Mouse (Mus musculus) layer of hippocampus, postnatal 36 days (tissue): Measurements from ENCODE around the gene E130308A19Rik. TPM values are rescaled to one million over a fixed set of nuclear protein-coding genes. Genes with fewer than 3 reads are reported as not detected.

Experiments
- DNase-seq, 2 experiments: peaks; one replicate each; pipeline ENCODE4 v3.0.0; 2022
- total RNA-seq, 2 experiments: library from RNA; stranded (reverse); gene quantifications; 2 replicates each; pipeline ENCODE4 v1.2.3; 2021

The E130308A19Rik gene
- 10 to 100 TPM; 12.6 to 15.9 TPM for total RNA-seq

GRCm38 (mm10) chr4:59625998-59626910 lies at the start of gene E130308A19Rik:
TSS of gene E130308A19Rik (plus strand) at chr4:59626211.
- DNase-seq = peak; percentile 58 to 59

DNA sequence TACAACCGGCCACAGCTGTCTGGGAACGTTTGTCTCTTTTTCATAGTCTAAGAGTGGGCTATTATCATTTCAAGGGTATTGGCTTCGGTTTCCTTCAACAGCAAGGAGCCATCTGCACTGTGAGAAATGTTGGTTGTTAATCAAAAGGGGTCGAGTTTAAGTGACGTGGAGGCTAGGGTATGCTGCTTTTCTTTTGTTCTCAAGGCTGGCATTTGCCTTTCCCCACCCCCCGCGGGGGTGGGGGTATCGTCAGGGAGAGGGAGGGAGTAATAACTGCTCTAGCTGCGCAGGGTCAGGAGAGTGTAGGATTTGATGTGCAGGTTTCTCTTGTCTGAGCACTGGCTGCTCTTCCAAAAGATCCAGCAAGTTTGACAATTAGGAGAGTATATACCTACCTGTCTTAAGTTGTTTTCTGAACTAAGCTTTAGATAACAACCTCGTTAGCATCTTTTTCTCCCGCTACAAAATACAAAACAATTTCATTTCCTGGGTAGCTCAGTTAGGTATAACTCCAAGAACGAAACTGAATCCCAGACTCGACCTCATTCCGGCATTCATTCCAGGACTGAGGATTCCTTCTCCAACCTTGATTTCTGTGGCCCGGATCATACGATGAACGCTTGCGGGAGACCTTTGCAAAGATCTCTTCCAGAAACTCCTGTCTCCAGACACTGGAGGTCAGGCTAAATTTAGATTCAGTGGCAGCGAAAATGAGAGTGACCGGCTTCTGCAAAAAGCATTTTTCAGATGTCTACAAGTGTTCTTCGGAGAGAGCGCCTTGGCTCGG lies 45.3 kb upstream of the E130308A19Rik start:
- peak; percentile 20 to 23 for DNase-seq

DNA sequence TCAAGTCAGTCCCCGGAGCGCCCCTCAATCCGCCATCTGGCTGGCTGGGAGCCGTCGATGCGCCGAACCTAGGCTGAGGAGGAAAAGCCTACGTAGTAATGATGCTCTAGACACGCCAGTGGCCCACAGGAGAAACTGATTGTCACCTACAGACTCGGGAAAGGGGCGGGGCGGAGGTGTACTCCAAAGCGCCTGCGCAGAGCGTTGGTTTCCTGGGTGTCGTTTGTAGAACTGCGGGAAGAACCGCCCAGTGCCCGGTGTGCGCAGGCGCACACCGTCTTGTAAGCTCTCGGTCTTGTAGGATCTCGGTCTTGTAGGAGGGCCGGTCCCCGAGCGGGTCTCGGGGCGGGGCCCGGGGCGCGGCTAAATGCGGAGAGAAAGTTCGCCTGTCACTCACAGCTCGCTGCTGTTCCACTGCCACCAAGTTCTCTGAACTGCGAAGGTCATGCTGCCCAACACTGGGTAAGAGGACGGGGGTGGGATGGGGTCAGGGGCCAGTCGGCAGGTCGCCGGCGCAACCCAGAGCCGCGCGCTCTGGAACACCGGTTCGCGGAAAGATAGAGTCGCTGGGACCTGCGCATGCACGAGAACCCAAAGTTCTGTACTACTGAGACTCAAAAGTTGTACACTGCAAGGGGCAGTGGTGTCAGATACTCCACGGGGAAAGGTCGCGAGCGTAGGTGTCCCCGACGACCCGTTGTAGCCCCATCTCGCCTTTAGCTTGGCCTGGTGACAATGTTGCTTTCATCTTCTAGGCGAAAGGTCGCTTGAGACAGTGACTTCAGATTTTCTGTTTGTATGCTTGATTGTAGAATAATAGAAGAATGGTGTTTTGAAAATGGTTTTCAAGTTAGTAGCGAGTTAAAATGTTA lies 44.5 kb upstream of the E130308A19Rik start, which contains the start of gene Hsdl2:
TSS of gene Hsdl2 (plus strand) at position 250 of the 872 bp plus-strand sequence.
- peak; percentile 97 to 98 for DNase-seq

GRCm38 (mm10) chr4:59582186-59582585 lies 43.8 kb upstream of the E130308A19Rik start:
- DNase-seq = no peak

GRCm38 (mm10) chr4:59585097-59585496 lies 40.9 kb upstream of the E130308A19Rik start:
- DNase-seq = no peak

DNA sequence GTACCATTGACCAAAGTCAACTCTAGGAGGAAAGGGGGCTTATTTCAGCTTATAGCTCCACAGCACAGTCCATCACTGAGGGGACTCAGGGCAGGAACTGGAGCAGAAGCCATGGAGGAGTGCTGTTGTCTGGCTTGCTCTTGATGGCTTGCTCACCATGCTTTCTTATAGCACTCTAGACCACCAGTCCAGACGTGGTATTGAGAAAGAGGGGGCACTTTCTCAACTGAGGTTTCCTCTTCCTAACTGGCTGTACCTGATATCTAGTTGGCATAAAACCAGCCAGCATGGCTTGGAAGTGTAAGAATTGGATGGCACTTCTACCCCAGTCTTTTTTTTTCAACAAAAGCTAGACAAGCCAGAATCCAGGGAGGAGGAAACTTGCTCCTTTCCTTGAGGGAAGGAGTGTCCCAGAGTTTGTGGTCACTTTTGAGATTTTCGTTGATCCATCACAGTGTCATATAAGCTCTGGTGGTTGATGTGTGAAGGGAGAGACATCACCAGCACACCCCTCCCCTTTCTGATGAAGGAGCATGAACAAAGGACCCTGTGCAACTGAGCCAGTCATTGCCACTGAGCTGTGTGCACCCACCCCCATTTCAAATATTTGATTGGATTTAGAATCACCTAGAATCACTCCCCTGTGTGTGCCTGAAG lies 38.7 kb upstream of the E130308A19Rik start:
- DNase-seq = no peak

DNA sequence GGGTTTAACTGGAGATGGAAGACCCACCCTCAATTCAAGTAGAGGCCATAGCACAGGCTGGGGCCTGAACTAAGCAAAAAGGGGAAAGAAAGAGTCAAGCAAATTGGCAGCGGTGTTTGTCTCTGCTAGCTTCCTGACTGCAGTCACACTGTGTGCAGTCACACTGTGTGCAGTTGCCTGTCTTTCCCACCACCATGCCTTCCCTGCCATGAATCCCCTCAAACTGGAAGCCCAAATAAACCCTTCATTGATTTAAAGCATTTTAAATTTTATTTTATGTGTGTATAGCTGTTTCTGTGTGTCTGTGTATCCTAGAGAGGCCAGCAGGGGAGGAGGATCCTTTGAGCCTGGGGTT lies 38.2 kb upstream of the E130308A19Rik start:
- no peak for DNase-seq

GRCm38 (mm10) chr4:59594614-59595013 lies 31.4 kb upstream of the E130308A19Rik start:
- DNase-seq = no peak

DNA sequence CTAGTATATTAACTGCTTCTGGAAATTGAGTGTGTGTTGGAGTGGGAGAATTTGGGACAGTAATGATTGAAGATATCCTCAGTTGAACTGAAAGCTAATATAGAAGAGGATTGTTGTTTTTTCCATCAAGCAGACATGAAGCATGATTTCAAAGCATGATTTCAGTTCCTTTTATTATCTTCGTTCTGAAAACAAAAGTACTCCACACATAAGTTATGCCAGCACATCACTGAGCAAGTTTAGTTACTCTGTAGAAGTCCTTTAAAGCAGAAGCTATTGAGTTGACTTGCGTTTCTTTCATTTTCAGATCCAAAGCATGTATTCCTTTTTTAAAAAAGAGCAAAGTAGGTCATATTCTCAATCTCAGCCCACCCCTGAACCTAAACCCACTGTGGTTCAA lies 29.5 kb upstream of the E130308A19Rik start:
- no peak for DNase-seq

DNA sequence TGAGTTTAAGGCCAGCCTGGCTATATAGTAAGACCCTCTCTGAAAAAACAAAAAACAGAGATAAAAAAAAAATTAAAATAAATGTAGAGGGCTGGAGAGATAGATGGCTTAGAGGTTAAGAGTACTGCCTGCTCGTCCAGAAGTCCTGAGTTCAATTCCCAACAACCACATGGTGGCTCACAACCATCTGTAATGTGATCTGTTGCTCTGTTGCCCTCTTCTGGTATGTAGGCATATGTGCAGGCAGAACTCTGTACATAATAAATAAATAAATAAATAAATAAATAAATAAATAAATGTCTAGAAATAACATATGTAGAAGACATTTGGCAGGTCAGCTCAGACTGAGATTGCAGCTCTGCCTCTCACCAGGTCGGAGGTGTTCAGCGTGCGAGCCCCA lies 23.3 kb upstream of the E130308A19Rik start:
- DNase-seq = no peak

- DNase-seq = no peak
These were observed 21.1 kb upstream of the E130308A19Rik start for GRCm38 (mm10) chr4:59604892-59605291.

- DNase-seq = no peak
These were observed 20.5 kb upstream of the E130308A19Rik start for GRCm38 (mm10) chr4:59605501-59605900.

DNA sequence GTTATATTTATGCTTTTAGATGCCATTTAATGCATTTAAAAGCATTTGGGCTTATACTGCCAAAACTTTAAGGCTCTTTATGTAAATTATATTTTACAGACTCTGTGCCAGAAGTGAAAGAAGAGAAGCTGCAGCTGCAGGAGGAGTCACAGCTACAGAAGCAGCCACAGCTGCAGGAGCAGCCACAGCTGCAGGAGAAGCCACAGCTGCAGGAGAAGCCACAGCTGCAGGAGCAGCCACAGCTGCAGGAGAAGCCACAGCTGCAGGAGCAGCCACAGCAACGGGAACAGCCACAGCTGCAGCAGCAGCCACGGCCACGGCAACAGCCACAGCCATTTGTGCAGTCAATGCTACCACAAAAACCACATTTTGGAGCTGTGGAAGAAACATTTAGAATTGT lies 15.6 kb upstream of the E130308A19Rik start:
- DNase-seq = no peak

- no peak for DNase-seq
These were observed 11.0 kb upstream of the E130308A19Rik start for GRCm38 (mm10) chr4:59614986-59615385.

- no peak for DNase-seq
These were observed 6.3 kb upstream of the E130308A19Rik start for GRCm38 (mm10) chr4:59619611-59620245.

DNA sequence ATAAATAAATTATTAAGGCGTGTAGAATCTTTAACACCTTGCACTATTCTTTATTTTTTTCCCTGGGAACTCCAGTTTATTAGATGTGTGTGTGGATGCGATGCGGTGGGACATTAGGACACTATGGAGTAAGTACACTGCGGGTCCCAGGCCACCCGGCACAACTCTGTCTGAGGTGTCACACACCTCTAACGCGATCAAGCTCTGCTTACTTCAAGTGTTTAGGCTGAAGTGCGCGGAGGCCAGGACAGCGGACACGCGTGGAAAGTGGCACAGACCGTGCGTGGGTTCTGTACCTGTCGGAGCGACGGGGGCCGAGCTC lies 374 bp upstream of the E130308A19Rik start:
- no peak for DNase-seq

GRCm38 (mm10) chr4:59628255-59628654 lies 2.2 kb downstream of the E130308A19Rik start:
- DNase-seq = no peak

DNA sequence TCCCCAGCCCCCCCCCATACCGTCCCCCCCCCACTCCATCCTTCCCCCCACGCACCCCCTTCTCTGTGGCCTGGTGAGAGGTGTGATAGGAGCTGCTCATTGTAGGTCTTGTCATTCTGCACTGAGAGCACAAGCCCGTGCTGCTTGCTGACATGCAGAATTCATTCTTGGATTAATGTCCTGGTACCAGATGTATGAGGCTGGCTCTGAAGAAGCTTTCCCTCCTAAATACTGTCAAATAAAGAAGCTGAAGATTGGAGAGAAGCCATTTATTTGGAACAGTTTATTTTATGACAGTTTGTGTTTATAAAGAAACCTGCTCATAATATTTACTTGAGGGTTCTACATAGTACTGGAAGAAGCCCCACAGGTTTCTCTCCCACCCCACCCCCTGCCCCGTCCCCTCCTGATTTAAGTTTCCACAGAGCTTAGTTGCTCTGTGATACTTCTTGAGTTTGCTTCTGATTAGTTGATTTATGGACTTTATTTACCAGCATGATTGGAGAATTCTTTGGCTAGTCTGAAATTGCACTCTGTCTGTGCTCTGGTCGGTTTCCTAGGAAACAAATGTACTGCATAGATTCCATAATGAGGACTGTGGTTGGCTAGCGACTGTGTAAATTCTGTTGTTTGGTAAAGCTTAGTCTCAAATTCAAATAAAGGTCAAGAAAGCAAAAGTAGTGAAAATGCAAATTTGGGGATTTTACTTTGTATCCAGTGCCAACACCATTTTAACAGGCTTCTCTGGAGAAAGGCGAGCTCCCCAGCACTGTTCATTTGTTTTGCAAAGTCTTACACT lies 3.3 kb downstream of the E130308A19Rik start:
- DNase-seq = no peak

- no peak for DNase-seq
These were observed 4.1 kb downstream of the E130308A19Rik start for GRCm38 (mm10) chr4:59630122-59630521.

DNA sequence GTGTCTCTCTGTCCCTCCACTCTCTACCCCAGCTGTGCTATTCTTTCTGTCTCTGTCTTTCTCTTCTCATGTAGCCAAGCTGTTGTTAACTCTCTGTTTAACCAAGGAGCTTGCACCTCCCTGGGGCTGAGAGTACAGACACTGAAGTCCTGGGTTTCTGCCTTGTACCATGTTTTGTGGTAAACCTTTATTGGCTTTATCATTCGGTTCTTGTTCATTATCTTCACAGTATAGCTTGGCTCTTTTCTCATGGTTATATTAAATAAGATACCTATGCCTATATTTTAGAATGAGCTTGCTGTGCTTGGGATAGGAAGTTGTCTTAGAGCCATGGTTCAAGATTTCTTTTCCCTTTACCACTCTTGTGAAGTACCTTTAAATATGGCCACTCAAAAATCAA lies 8.5 kb downstream of the E130308A19Rik start:
- no peak for DNase-seq

GRCm38 (mm10) chr4:59639163-59639562 lies 13.2 kb downstream of the E130308A19Rik start:
- DNase-seq = no peak
